Mouse (Mus musculus): ENCODE measurements around the gene Lgals3. TPM values are rescaled to one million over a fixed set of nuclear protein-coding genes. Genes with fewer than 3 reads are reported as not detected.

Gene Lgals3
- polyA plus RNA-seq, 1 experiment from 2014 or later: 19.4 TPM

DNA sequence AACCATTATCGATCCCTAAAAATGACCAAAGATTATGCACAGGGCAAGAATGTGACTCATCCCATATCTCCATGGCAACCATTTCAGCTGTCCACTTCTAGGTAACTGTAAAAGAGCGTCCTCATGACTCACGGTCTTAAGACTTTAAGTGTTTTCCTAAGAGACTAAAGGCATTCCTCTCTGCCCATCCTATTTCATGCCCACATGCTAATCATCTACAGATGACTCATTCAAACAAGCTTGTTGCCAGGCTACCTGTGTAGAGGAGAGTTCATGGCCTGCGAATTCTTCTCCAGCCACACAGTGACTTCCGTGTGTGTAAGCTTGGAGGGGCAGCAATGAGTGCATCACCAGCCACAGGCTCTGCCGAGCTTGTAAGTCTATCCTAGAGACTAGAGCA is 4.1 kb downstream of the Lgals3 start:
- WGBS: 57% methylated on average over 6 of the region's 6 CpGs
- ATAC-seq (ENCODE audit: insufficient number of reproducible peaks, insufficient read depth, low FRiP score, low TSS enrichment, low read depth): no peak
- Histone ChIP-seq H3K36me3 (no peaks in the 10 kb centered on the region), H3K4me1 (peaks cover 26% of the 10 kb centered on the region), H3K27me3 (peaks cover 39% of the 10 kb centered on the region), H3K4me3 (no peak overlapping the region), H3K9ac (no peak overlapping the region), H3K27ac (no peak overlapping the region), H3K4me2 (no peak overlapping the region), H3K9me3 (no peaks in the 10 kb centered on the region)

DNA sequence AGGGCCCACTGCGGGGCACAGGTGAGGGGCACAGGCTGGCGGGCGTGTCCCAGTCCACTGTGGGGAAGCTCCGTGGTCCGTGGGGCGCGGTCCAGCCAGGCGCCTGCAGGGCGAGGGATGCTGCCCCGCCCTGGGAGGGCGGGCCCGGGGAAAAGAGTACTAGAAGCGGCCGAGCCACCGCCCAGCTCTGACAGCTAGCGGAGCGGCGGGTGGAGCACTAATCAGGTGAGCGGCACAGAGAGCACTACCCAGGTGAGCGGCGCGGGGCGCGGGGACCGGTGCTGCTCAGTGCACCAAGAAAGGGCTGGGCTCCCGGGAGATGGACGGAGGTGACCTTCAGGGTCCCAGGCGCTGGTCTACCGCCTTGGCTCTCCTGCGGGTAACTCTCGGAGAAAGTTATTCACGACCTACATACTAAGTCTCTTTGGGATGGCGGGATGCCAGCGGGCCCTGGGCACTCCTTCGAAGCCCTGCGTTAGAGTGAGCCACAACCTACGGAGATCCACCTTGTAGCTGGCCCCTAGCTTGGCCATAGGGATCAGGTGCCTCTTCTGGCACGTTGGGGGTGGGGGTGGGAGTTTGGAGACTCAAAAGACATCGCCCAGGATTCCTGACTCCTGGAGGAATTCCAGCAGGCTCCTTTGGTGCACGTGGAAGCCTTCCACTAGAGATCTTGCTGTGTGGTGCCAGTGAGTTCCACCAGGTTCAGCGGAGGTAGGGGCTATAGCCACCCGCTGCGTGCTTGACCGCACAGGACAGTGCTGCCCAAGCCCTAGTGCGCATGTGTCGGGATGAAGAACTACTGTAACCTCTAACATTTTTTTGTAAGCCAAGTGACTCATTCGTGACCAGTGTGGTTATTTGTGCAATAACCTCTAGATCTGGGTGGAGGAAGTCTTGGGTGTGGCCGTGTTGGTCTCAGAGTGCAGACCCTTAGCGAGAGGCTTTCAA is 6.5 kb downstream of the Lgals3 start:
- Histone ChIP-seq H3K36me3 (no peaks in the 10 kb centered on the region), H3K9ac (peak overlapping the region; percentile 55; the same call in 1 of the 2 replicates), H3K27ac (no peak overlapping the region), H3K9me3 (no peaks in the 10 kb centered on the region), H3K4me2 (peak overlapping the region; percentile 66), H3K4me1 (peaks cover 15% of the 10 kb centered on the region), H3K27me3 (peaks cover 39% of the 10 kb centered on the region), H3K4me3 (peak overlapping the region; percentile 38)
- 14% methylated on average over 49 of the region's 49 CpGs for WGBS
- ATAC-seq (ENCODE audit: insufficient number of reproducible peaks, insufficient read depth, low FRiP score, low TSS enrichment, low read depth): 0 out of 2 replicates have a peak, but pooled peaks have one; percentile 62

DNA sequence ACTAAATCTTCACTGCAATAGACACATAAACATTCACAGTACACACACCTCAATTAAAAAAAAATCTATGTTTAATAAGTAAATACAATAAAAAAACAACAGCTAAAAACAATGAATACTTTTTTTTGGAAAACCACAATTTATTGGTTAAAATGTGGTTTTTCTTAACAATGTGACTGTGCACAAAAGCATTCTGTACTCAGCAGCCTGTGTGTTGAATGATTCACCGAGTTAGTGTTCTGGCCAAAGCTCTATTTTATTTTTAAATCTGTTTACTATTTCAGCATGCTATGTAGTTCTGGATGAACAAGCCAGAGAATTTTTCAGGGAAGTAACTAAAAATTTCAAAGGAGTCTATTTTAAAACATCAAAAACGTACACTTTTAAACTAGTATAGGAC is 9.0 kb downstream of the Lgals3 start:
- Histone ChIP-seq H3K27ac (no peak overlapping the region), H3K4me2 (no peak overlapping the region), H3K4me1 (peaks cover 11% of the 10 kb centered on the region), H3K27me3 (peaks cover 39% of the 10 kb centered on the region), H3K4me3 (no peak overlapping the region), H3K36me3 (no peaks in the 10 kb centered on the region), H3K9ac (no peak overlapping the region), H3K9me3 (no peaks in the 10 kb centered on the region)
- no peak for ATAC-seq (ENCODE audit: insufficient number of reproducible peaks, insufficient read depth, low FRiP score, low TSS enrichment, low read depth)
- WGBS: 71% methylated on average over 2 of the region's 2 CpGs

DNA sequence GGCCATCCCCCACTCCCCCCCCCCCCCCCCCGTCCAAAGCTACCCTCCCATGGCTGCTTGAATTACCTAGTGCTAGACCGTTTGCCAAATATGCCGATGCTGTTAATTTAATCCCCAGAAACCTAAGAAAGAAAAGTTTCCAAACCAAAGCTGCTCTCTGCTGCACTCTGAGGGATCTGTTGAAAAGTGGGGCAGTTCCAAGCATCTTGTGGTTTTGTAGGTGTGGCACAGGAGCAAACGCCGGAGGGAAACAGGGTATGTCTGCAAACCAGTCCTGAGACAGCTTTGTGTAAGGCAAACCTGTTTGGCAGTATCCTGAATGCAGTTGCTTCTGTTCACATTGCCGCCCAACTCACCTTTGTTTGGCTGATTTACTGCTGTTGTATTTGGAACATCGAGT is 10.8 kb downstream of the Lgals3 start:
- H3K36me3 ChIP-seq: no peaks in the 10 kb centered on the region
- peaks cover 11% of the 10 kb centered on the region for H3K4me1 ChIP-seq
- no peak overlapping the region for H3K4me2 ChIP-seq
- no peak overlapping the region for H3K4me3 ChIP-seq
- WGBS: 39% methylated on average over 7 of the region's 7 CpGs
- H3K27ac ChIP-seq: peak overlapping the region; percentile 68
- peaks cover 24% of the 10 kb centered on the region for H3K27me3 ChIP-seq
- peak; percentile 71; the same call in 1 of the 2 replicates for ATAC-seq (ENCODE audit: insufficient number of reproducible peaks, insufficient read depth, low FRiP score, low TSS enrichment, low read depth)
- no peak overlapping the region for H3K9ac ChIP-seq
- H3K9me3 ChIP-seq: no peaks in the 10 kb centered on the region

DNA sequence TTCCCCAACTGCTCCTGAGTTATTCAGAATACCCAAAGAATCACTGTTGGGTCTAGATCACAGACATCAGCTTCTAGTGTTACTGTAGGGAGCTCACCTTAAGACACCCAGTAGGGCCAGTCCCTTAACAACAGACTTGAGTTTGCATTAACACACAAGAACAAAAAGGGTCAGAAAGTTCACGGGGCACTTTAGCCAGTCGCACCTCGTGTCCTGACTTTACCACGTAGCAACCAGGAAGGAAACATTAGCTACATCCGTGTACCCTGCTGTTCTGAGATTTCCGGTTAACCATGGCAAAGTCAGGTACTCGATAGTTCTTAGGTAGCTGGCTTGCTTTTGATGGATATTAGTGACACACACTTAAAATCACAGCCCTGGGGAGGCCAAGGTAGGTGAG is 16.4 kb downstream of the Lgals3 start:
- Histone ChIP-seq H3K9ac (no peak overlapping the region), H3K27me3 (no peaks in the 10 kb centered on the region), H3K9me3 (no peaks in the 10 kb centered on the region), H3K4me2 (no peak overlapping the region), H3K36me3 (peaks cover 29% of the 10 kb centered on the region), H3K27ac (no peak overlapping the region), H3K4me3 (no peak overlapping the region), H3K4me1 (no peaks in the 10 kb centered on the region)
- ATAC-seq (ENCODE audit: insufficient number of reproducible peaks, insufficient read depth, low FRiP score, low TSS enrichment, low read depth): no peak
- 86% methylated on average over 7 of the region's 7 CpGs for WGBS

DNA sequence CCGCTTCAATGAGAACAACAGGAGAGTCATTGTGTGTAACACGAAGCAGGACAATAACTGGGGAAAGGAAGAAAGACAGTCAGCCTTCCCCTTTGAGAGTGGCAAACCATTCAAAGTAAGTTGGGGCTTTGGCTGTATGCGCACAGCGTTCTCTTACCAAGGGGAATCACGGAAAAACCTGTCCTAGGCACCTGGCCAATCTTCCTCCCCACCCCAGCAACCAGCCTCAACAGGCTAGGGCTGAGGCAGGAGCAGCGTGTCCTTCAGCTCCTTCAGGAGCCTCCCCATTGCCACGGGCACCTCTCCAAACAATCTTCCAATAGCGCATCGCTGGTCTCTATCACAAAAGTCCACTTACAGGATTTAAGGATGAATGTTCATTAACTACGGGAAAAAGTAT is 17.1 kb downstream of the Lgals3 start:
- Histone ChIP-seq H3K4me3 (no peak overlapping the region), H3K4me1 (no peaks in the 10 kb centered on the region), H3K27ac (no peak overlapping the region), H3K27me3 (no peaks in the 10 kb centered on the region), H3K4me2 (no peak overlapping the region), H3K36me3 (peaks cover 35% of the 10 kb centered on the region), H3K9ac (no peak overlapping the region), H3K9me3 (no peaks in the 10 kb centered on the region)
- ATAC-seq (ENCODE audit: insufficient number of reproducible peaks, insufficient read depth, low FRiP score, low TSS enrichment, low read depth): no peak
- 85% methylated on average over 10 of the region's 10 CpGs for WGBS

DNA sequence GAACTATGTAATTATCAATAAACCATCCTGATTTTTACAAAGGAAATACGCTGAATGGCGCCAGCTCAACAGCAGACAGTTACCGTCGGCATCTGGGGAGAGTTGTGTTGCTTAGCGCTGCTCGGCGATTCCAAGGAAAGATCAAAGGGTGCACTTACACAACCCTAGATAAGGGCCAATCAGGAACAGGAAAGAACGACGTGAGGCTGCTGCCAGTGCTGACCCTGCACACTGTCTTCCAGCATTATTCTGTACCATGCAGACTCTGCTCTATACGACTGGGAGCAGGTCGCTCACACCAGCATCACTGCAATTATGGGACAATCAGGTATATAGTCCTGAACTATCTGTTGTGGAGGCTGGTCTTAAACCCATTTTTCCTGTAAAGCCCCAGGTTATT is 18.6 kb downstream of the Lgals3 start:
- ATAC-seq (ENCODE audit: insufficient number of reproducible peaks, insufficient read depth, low FRiP score, low TSS enrichment, low read depth): no peak
- H3K4me2 ChIP-seq: no peak overlapping the region
- H3K4me1 ChIP-seq: no peaks in the 10 kb centered on the region
- 80% methylated on average over 11 of the region's 11 CpGs for WGBS
- H3K27ac ChIP-seq: no peak overlapping the region
- no peaks in the 10 kb centered on the region for H3K9me3 ChIP-seq
- no peak overlapping the region for H3K9ac ChIP-seq
- no peak overlapping the region for H3K4me3 ChIP-seq
- no peaks in the 10 kb centered on the region for H3K27me3 ChIP-seq
- H3K36me3 ChIP-seq: peaks cover 48% of the 10 kb centered on the region

DNA sequence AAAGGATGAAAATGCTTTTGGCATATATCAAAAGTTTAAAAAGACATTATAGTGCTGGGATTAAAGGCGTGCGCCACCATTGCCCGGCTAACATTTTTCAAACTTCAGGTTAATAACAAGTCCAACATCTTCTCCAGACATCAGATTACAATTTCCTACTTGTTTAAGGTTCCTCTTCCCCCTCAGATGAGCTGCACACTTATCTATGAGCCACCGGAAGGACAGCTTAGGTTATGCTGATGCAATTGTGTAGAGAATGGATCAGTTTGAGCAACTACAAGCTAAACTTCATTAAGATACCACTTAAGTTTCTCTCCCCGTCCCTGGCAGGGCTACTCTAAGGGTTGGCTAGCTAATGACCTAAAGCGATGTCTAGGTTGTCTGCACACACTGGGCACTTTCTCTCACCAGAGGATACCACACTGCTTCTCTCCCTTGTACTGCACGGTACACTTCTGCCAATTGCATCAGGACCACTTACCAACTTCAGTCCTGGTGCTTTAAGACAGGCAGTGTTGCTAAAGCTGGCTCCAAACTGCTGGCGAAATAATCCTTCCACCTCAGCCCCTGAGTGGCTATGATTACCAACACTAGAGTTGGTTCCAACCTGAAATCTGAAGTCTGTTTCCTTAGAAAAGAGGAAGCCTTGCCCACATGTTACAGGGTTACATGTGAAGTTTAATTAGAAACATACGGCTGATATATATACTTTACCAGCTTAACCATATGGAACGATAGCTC is 26.0 kb downstream of the Lgals3 start:
- Histone ChIP-seq H3K9ac (no peak overlapping the region), H3K4me2 (no peak overlapping the region), H3K27me3 (no peaks in the 10 kb centered on the region), H3K36me3 (peaks cover 87% of the 10 kb centered on the region), H3K27ac (no peak overlapping the region), H3K9me3 (no peaks in the 10 kb centered on the region), H3K4me3 (no peak overlapping the region), H3K4me1 (0 out of 2 replicates have a peak, but pooled peaks cover 3% of the 10 kb centered on the region)
- ATAC-seq (ENCODE audit: insufficient number of reproducible peaks, insufficient read depth, low FRiP score, low TSS enrichment, low read depth): no peak
- 74% methylated on average over 10 of the region's 10 CpGs for WGBS

DNA sequence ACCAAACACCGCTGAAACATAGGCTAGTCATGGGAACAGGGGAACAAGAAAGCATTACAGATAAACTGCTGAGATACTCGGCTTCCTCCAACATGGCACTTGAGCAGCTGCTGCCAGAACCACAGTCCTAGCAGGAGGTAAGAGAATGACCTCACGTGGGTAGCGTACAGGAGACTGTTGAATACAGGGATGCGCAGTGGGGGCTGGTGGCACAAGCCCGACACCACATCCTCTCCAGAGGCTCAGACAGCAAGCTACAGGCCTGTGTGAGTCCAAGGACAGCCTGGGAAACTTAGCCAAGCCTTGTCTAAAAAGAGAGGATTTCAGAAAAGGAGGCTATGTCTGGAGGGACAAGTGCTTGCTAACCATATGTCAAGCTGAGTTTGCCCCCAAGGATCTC is 27.5 kb downstream of the Lgals3 start:
- Histone ChIP-seq H3K27me3 (no peaks in the 10 kb centered on the region), H3K4me2 (no peak overlapping the region), H3K4me1 (0 out of 2 replicates have a peak, but pooled peaks cover 3% of the 10 kb centered on the region), H3K9ac (no peak overlapping the region), H3K36me3 (peaks cover 87% of the 10 kb centered on the region), H3K27ac (no peak overlapping the region), H3K4me3 (no peak overlapping the region), H3K9me3 (no peaks in the 10 kb centered on the region)
- ATAC-seq (ENCODE audit: insufficient number of reproducible peaks, insufficient read depth, low FRiP score, low TSS enrichment, low read depth): no peak
- WGBS: 95% methylated on average over 6 of the region's 6 CpGs

DNA sequence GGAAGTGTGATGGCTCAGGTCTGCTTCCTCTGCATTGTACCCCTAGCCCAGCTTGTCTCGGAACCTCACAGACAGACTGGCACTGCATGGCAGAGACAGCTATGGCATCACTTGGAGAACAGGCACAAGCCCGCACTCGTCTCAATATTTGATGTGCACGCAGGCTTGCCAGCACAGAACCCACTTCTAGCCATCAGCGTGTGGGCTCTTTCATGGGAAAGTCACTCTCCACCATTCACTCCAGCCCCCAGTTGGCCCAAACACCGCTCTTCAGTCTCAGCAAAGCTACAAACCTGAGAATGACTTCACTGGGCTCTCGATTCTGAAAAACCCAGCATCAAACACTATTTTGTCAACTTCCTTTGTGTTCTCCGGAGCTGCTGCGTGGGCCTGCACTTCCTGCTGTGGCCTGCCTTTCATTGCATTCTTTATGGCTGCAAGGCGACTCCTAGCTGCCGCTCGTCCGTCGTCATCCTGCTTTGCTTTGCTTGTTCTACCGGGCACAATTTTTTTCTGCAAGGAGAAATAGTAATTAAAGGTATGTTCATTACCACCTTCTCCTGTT is 28.0 kb downstream of the Lgals3 start:
- H3K9me3 ChIP-seq: no peaks in the 10 kb centered on the region
- H3K27ac ChIP-seq: no peak overlapping the region
- 82% methylated on average over 15 of the region's 15 CpGs for WGBS
- no peaks in the 10 kb centered on the region for H3K27me3 ChIP-seq
- no peak overlapping the region for H3K4me2 ChIP-seq
- peaks cover 87% of the 10 kb centered on the region for H3K36me3 ChIP-seq
- ATAC-seq (ENCODE audit: insufficient number of reproducible peaks, insufficient read depth, low FRiP score, low TSS enrichment, low read depth): no peak
- H3K9ac ChIP-seq: no peak overlapping the region
- H3K4me3 ChIP-seq: no peak overlapping the region
- 0 out of 2 replicates have a peak, but pooled peaks cover 3% of the 10 kb centered on the region for H3K4me1 ChIP-seq

DNA sequence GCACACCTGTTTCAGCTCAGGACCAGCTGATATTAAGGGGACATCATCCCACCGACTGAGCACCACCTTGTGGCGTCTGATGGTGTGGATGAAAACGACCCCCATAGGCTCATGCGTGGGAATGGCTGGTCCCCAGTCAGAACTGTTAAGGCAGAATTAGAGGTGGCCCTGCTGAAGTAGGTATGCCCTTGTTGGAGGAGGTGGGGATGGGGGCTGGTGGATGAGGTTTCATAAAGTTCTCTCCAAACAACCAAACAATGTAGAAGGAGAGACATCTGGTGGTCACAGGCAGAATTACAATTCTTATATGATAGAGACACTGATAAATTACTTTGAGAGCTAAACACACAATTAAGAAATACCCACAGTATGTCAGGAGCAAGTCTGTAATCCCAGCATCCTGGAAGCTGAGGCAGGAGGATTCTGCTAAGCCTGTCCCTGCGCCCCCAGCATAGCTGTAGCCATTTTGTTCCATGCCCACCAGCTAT is 28.7 kb downstream of the Lgals3 start:
- no peak for ATAC-seq (ENCODE audit: insufficient number of reproducible peaks, insufficient read depth, low FRiP score, low TSS enrichment, low read depth)
- H3K36me3 ChIP-seq: peaks cover 86% of the 10 kb centered on the region
- no peaks in the 10 kb centered on the region for H3K9me3 ChIP-seq
- H3K27ac ChIP-seq: no peak overlapping the region
- H3K4me3 ChIP-seq: no peak overlapping the region
- no peaks in the 10 kb centered on the region for H3K27me3 ChIP-seq
- 64% methylated on average over 5 of the region's 5 CpGs for WGBS
- no peak overlapping the region for H3K9ac ChIP-seq
- no peak overlapping the region for H3K4me2 ChIP-seq
- 0 out of 2 replicates have a peak, but pooled peaks cover 3% of the 10 kb centered on the region for H3K4me1 ChIP-seq
